Mouse (Mus musculus) embryonic facial prominence, embryonic 14.5 days (tissue): ENCODE results near the gene Nudc. TPM values are rescaled to one million over a fixed set of nuclear protein-coding genes. Genes with fewer than 3 reads are reported as not detected.
"Not testable (repeated sequence)": the region's sequence is repeated elsewhere in the genome, so short reads cannot be mapped to it uniquely, and the experiment has no call there.

Experiments
- ATAC-seq: fragments of 200-750 bp; cut with Nextera tagmentation; 2 replicates; pipeline ENCODE4 v1.8.0; 2017; ENCODE audit warnings: low read depth, moderate number of reproducible peaks, moderate TSS enrichment
- DNase-seq: peaks from one replicate; pipeline ENCODE4 v3.0.0-alpha.2; 2015; ENCODE audit warnings: low spot score
- H3K27ac ChIP-seq: fragments of 300-500 bp; sonication (generic); replicated peaks from 2 replicates; pipeline ENCODE4 v1.5.1; 2014; ENCODE audit warnings: low read depth, mild to moderate bottlenecking, low read length, moderate library complexity
- H3K27me3 ChIP-seq: fragments of 300-500 bp; sonication (generic); replicated peaks from 2 replicates; pipeline ENCODE4 v1.6.1; 2014; ENCODE audit warnings: low read length; ENCODE audit not compliant: control insufficient read depth, insufficient read depth
- H3K36me3 ChIP-seq: fragments of 300-500 bp; sonication (generic); 2 replicates; pipeline ENCODE4 v1.6.1; 2014; ENCODE audit warnings: low read length, mixed read lengths; ENCODE audit not compliant: control insufficient read depth, insufficient read depth
- H3K4me1 ChIP-seq: fragments of 300-500 bp; sonication (generic); 2 replicates; pipeline ENCODE4 v1.6.1; 2014; ENCODE audit warnings: antibody characterized with exemption, low read length; ENCODE audit not compliant: control insufficient read depth, insufficient read depth
- H3K4me2 ChIP-seq: fragments of 300-500 bp; sonication (generic); 2 replicates; pipeline ENCODE4 v1.6.1; 2014; ENCODE audit warnings: low read depth, mild to moderate bottlenecking, low read length, moderate library complexity, mixed read lengths
- H3K4me3 ChIP-seq: fragments of 300-500 bp; sonication (generic); 2 replicates; pipeline ENCODE4 v1.5.1; 2014; ENCODE audit warnings: low read depth, mild to moderate bottlenecking, low read length
- H3K9ac ChIP-seq: fragments of 300-500 bp; sonication (generic); 2 replicates; pipeline ENCODE4 v1.6.1; 2014; ENCODE audit warnings: low read depth, mild to moderate bottlenecking, low read length, moderate library complexity, mixed read lengths
- H3K9me3 ChIP-seq: fragments of 300-500 bp; sonication (generic); 2 replicates; pipeline ENCODE4 v1.6.1; 2016; ENCODE audit warnings: low read length; ENCODE audit not compliant: control insufficient read depth
- WGBS: fragments of 180-500 bp; shearing (Covaris S2); extraction: QIAGEN DNeasy Blood & Tissue Kit; methylation state at CpG from one replicate; pipeline ENCODE4 v1.1.7; 2014; 5-methylcytosine and 5-hydroxymethylcytosine counted together
- polyA plus RNA-seq: library from polyadenylated mRNA; unstranded; fragments of >200 nt; fragmentation: Nextera tagmentation; extraction: Ambion mirVana; gene quantifications from 2 replicates; pipeline ENCODE4 v1.2.1, GENCODE M21; 2014

The Nudc gene
- polyA plus RNA-seq, 1 experiment from 2014 or later: 191 TPM

DNA sequence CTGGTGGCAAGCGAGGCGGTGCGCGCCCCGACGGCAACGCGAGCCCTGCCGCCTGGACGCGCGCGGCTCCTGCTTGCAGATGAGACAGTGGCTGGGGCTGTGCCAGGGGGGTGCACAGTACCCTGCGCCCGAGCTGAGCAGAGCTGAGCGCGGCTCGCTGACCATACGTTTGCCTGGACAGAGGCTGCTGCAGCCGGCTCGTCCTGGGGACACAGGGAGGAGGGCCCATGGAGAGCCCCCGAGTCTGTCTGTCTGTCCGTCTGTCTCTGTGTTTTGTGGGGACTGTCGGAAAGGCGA lies 26.5 kb downstream of the Nudc start:
- peak; percentile 70 for ATAC-seq
- peak overlapping the region; percentile 58 for H3K4me2 ChIP-seq

DNA sequence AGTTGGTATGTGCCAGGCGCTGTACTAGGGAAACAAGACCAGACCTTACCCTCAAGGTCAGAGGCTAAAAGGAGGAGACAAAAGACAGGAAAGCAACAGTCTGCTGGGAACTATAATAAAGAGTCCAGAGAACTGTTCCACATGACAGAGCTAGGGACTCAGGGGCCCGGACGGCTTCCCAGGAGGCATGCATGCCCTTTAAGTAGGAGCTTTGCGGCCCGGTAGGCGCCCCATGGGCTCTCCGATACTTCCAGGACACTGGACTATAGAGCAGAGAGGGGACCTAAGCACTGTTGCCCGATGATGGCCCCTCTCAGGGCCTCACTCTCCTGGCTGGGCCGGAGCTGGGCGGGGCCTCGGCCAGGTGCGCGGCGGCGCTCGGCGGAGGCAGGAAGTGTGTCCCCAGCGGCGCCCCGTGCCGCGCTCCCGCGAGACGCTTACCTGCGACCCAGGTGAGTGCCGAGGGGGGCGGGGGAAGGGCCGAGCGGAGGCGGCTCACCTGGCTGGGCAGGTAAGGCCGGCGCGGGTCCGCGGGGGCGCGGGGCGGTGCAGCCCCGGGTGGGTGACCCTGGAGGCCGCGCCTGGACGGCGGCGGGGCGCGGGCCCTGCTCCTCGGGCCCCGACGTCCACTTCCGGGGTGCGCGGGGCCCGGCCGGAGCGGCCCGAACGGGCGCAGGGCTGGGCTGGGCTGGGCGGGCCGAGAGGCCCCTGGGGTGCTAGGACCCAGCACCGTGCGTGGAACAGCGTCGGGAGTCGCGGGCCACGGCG lies 27.0 kb downstream of the Nudc start, which contains the start of gene Kdf1:
TSS of gene Kdf1 (plus strand) at position 363 of the 768 bp plus-strand sequence.
- H3K36me3 ChIP-seq: no peaks in the 10 kb centered on the region
- H3K4me1 ChIP-seq: no peaks in the 10 kb centered on the region
- peak within 1 kb of the TSS; percentile 58 for H3K4me2 ChIP-seq
- H3K4me3 ChIP-seq: peak within 1 kb of the TSS; percentile 52
- no peaks in the 10 kb centered on the region for H3K9me3 ChIP-seq
- DNase-seq: peak; percentile 66
- 6% methylated on average over 12 of the region's 69 CpGs for WGBS
- peaks cover 34% of the 10 kb centered on the region for H3K27me3 ChIP-seq
- H3K9ac ChIP-seq: peak within 1 kb of the TSS; percentile 70
- peak; percentile 90 for ATAC-seq
- no peak within 1 kb of the TSS for H3K27ac ChIP-seq

More for the DNA sequence above, 26.5 kb downstream of the Nudc start:
- Histone ChIP-seq H3K4me3 (peak overlapping the region; percentile 52), H3K36me3 (no peaks in the 10 kb centered on the region), H3K9me3 (no peaks in the 10 kb centered on the region), H3K27me3 (peaks cover 34% of the 10 kb centered on the region), H3K9ac (peak overlapping the region; percentile 70), H3K4me1 (no peaks in the 10 kb centered on the region), H3K27ac (no peak overlapping the region)
- peak; percentile 13 for DNase-seq
- WGBS: 12% methylated on average over 8 of the region's 25 CpGs

DNA sequence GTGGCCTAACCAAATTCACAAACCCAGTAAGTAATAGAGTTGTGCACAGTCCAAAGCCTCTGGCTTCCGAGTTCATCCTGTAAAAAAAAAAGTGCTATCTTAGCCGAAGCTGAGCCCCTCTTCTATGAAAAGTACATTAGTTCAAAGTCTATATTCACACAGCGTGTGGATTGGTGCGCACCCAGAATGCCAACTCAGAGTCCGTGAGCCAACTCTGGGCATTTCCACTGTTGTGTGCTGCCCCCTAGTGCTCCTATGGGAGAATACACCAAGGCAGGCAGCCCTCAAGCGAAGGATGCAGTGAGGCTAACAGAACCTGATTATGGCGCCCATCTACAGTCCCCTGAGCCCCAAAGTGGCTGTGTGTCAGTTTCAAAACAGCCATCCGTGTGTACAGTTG lies 32.8 kb downstream of the Nudc start:
- Histone ChIP-seq H3K4me2 (no peak overlapping the region), H3K36me3 (no peaks in the 10 kb centered on the region), H3K4me1 (no peaks in the 10 kb centered on the region), H3K27ac (no peak overlapping the region), H3K27me3 (peaks cover 4% of the 10 kb centered on the region), H3K9ac (no peak overlapping the region), H3K4me3 (no peak overlapping the region), H3K9me3 (no peaks in the 10 kb centered on the region)
- 10% methylated on average over 8 of the region's 8 CpGs for WGBS
- ATAC-seq (peak; percentile 62; the same call in 1 of the 2 replicates), DNase-seq (peak; percentile 67)

DNA sequence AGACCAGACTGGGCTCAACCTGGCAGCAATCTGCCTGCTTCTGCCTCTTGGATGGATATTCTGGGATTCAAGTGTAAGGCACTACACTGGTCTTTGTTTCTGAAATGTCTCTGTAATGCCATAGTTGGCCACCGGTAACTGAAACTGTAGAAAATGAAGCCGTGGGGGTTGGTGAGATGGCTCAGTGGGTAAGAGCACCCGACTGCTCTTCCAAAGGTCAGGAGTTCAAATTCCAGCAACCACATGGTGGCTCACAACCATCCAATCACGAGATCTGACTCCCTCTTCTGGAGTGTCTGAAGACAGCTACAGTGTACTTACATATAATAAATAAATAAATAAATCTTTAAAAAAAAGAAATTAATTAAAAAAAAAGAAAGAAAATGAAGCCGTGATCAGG lies 33.3 kb downstream of the Nudc start:
- H3K27ac ChIP-seq, H3K27me3 ChIP-seq, H3K9me3 ChIP-seq, ATAC-seq, H3K4me2 ChIP-seq, H3K4me3 ChIP-seq, DNase-seq, H3K36me3 ChIP-seq, H3K9ac ChIP-seq, H3K4me1 ChIP-seq: not testable (repeated sequence)
- 28% methylated on average over 5 of the region's 5 CpGs for WGBS

DNA sequence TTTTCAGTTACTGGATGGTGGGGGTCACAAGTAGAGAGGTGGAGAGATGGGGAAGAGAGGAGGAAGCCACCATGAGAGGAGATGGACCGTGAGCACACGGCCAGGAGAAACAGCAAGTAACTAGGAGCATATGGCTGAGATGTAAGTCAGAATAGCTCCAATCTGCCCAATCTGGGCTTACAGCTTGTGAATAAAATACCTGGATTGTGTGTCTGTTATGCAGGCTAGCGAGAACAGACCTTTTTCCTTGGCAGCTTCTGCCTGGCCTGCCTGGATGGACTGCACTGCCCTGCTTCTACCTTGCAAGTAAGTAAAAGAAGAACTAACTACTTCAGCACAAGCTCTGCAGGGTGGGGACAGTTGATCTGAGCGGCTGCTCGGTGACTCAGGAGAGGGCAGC lies 34.7 kb downstream of the Nudc start:
- DNase-seq (no peak), ATAC-seq (no peak)
- Histone ChIP-seq H3K9ac (no peak overlapping the region), H3K4me2 (no peak overlapping the region), H3K4me1 (no peaks in the 10 kb centered on the region), H3K36me3 (no peaks in the 10 kb centered on the region), H3K27me3 (no peaks in the 10 kb centered on the region), H3K4me3 (no peak overlapping the region), H3K27ac (no peak overlapping the region), H3K9me3 (no peaks in the 10 kb centered on the region)
- WGBS: 64% methylated on average over 5 of the region's 5 CpGs

DNA sequence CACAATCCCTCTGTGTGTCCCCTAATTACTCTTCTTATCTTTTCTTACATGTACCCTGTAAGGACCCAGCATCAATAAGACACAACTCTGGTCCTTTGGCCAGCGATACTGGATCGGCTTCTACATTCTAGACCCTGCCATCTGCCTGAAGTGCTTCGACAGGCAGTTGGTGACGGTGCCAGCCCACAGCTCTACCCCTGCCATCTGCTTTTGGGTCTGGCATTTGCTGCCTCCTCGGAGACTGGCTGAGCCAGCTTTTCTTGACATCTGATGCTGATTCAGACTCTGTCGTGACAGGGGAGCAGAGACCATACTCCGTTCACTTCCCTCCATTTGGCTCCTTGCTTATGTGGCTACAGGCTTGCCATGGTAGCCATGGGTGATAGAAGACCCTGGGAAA lies 36.8 kb downstream of the Nudc start:
- Histone ChIP-seq H3K36me3 (no peaks in the 10 kb centered on the region), H3K9ac (no peak overlapping the region), H3K4me3 (no peak overlapping the region), H3K4me1 (no peaks in the 10 kb centered on the region), H3K9me3 (no peaks in the 10 kb centered on the region), H3K27ac (no peak overlapping the region), H3K4me2 (no peak overlapping the region), H3K27me3 (0 out of 2 replicates have a peak, but pooled peaks cover 7% of the 10 kb centered on the region)
- WGBS: 75% methylated on average over 7 of the region's 7 CpGs
- ATAC-seq (no peak), DNase-seq (no peak)

DNA sequence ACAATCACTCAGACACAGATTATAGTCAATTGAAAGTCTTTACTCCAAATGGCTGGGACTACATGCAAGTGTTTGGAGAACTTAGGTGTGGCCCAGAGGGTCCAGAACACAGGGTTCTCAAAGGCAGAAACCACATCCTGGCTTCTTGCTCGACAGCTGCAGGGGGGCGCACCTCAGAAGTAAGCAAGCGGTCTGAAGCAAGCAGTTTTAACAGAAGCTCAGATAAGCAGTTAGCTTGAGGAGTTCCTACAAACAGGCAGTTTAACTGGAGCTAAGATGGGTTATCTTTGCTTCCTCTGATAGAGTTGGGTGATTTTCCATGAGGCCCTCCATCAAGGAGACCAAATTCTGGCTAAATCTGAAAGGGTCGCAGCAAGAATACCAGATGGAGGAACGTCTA lies 39.2 kb downstream of the Nudc start:
- no peak overlapping the region for H3K9ac ChIP-seq
- no peak overlapping the region for H3K27ac ChIP-seq
- WGBS: 64% methylated on average over 5 of the region's 5 CpGs
- H3K4me1 ChIP-seq: no peaks in the 10 kb centered on the region
- DNase-seq: no peak
- no peak for ATAC-seq
- no peak overlapping the region for H3K4me2 ChIP-seq
- no peak overlapping the region for H3K4me3 ChIP-seq
- H3K36me3 ChIP-seq: no peaks in the 10 kb centered on the region
- no peaks in the 10 kb centered on the region for H3K9me3 ChIP-seq
- H3K27me3 ChIP-seq: peaks cover 18% of the 10 kb centered on the region

DNA sequence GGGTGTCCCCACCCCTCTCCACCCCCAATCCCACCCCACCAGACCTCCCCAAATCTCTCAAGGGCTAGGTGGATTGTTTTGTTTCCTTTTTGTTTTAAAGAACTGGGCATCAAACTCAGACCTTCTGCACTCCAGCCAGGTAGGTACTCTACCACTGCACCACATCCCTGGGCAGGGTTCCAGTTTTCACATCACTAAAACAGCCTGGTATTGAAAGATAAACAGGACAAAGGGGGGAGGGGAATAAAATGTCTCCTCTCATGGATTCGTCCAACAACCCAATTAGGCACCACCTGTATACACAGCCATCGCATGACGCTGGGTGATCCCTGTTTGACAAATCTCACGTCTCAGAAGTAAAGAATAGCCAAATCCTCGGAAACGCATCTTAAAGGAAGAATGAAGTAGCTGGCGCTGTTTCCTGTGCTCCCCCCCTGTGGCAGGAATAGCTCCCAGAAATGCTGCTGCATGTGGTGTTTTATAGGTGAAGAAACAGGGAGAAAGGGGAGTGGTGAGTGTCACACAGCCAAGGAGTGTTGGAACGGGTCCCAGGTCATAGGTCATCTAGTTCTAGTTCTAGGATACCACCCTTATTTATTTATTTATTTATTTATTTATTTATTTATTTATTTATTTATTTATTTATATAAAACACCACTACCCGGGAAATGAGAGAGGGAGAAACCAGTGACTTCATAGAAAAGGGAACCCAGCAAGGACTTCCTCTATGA lies 40.9 kb downstream of the Nudc start:
- H3K36me3 ChIP-seq: no peaks in the 10 kb centered on the region
- no peak overlapping the region for H3K27ac ChIP-seq
- H3K9me3 ChIP-seq: no peaks in the 10 kb centered on the region
- no peak overlapping the region for H3K4me2 ChIP-seq
- H3K9ac ChIP-seq: no peak overlapping the region
- DNase-seq: no peak
- peaks cover 34% of the 10 kb centered on the region for H3K27me3 ChIP-seq
- 62% methylated on average over 9 of the region's 9 CpGs for WGBS
- no peaks in the 10 kb centered on the region for H3K4me1 ChIP-seq
- H3K4me3 ChIP-seq: no peak overlapping the region
- no peak for ATAC-seq
